ENCODE assay signal across 16 mouse cellular contexts in the genomic region with DNA sequence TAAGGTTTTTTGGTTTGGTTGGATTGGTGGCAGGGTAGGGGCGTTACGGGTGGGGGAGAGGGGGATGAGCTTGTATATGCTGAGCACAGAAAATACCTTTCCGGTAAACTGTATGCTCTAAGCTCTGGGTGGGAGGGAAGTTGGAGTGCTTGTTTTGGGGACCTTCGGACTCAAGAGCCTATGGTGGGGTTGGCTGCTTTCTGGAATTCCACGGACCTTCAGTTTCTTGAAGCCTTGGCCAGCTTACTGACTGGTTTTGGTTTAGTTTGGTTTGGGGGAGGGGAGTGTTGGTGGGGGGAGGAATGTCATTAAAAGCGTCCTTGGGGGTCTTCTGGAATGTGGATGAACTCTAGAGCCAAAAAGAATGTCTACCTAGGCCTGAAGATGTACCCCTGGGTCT.
"Had no signal": no experiment of that assay in that cellular context is flagged by ENCODE, and none has a peak within 500 bp of the region (broad histone marks: within the 10 kb centered on the region; RNA-seq: fewer than 3 reads in every experiment).

No protein-coding gene starts in this region.

- H3K4me2 ChIP-seq: liver, embryonic 12.5 days; liver, embryonic 15.5 days; lung, embryonic 15.5 days; neural tube, embryonic 13.5 days had no signal

- H3K36me3 ChIP-seq: liver, embryonic 12.5 days; liver, embryonic 15.5 days; lung, embryonic 15.5 days; midbrain, embryonic 10.5 days; neural tube, embryonic 13.5 days had no signal

- H3K4me3 ChIP-seq: layer of hippocampus, adult 2 months; liver, embryonic 12.5 days; liver, embryonic 15.5 days; lung, embryonic 15.5 days; megakaryocyte, embryonic 14.5 days; midbrain, embryonic 10.5 days; neural tube, embryonic 13.5 days had no signal

- H3K4me1 ChIP-seq: liver, embryonic 12.5 days; liver, embryonic 15.5 days had no signal

- H3K9ac ChIP-seq: liver, embryonic 12.5 days; liver, embryonic 15.5 days; lung, embryonic 15.5 days; neural tube, embryonic 13.5 days had no signal

- ATAC-seq: liver, embryonic 12.5 days had no signal

- H3K27ac ChIP-seq: kidney, postnatal 0 days; layer of hippocampus, adult 2 months; liver, embryonic 12.5 days; liver, embryonic 15.5 days; lung, embryonic 15.5 days; midbrain, embryonic 10.5 days; neural tube, embryonic 13.5 days; stomach, postnatal 0 days had no signal

- H3K27me3 ChIP-seq: liver, embryonic 12.5 days; liver, embryonic 15.5 days; lung, embryonic 15.5 days; neural tube, embryonic 13.5 days had no signal

- H3K9me3 ChIP-seq: liver, embryonic 12.5 days; liver, embryonic 15.5 days; lung, embryonic 15.5 days; midbrain, embryonic 10.5 days; neural tube, embryonic 13.5 days had no signal

- DNase-seq: liver; lung, adult 18-20 months; lung, postnatal 10 days; lung, postnatal 36 days; thymus, adult 2 months; thymus, postnatal 14 days; thymus, postnatal 4 days had no signal
